Comparison of ENCODE assay signal across 9 mouse cellular contexts in the genomic region with DNA sequence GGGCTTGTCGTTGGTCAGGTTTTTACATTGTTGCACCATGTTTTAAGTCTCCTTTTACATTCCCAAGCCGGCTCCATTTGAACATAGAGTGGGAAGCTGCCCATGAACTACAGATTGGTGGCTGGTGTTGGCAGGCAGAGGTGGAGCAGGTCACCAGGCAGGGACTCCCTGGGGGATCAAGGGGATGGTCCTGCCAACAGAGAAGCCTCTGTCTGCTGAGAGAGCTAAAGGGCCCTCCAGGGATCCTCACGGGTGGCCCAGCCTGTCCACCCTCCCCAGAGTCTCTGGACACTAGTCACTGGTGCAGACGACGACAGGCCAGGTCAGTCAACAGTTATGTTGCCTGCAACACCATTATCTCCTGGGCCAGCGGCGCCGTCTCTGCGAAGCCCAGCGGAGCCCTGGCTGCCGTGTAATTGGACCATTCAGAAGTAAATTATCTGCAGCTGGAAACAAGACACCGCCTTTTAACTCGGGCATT.
A peak's percentile ranks its signal among the peaks of the same experiment; 100 is the strongest.
DNase-seq lines count a peak whose midpoint lies in the region; ATAC-seq lines count a peak whose summit lies in the region.
"Had no signal": no experiment of that assay in that cellular context is flagged by ENCODE, and none has a peak within 500 bp of the region (broad histone marks: within the 10 kb centered on the region; RNA-seq: fewer than 3 reads in every experiment).

No protein-coding gene starts in this region.

- H3K9ac ChIP-seq in kidney, embryonic 16.5 days (replicated peaks; ENCODE audit: low read length): no peak overlapping the region
- H3K9ac ChIP-seq in embryonic facial prominence, embryonic 12.5 days: no peak overlapping the region
- H3K9ac ChIP-seq in neural tube, embryonic 15.5 days (replicated peaks): no peak overlapping the region
- H3K9ac ChIP-seq: lung, embryonic 15.5 days had no signal

- 15% methylated on average over 13 of the region's 13 CpGs for WGBS in kidney, embryonic 16.5 days
- 3% methylated on average over 13 of the region's 13 CpGs for WGBS in embryonic facial prominence, embryonic 12.5 days
- 7% methylated on average over 13 of the region's 13 CpGs for WGBS in neural tube, embryonic 15.5 days

- peaks cover 14% of the 10 kb centered on the region for H3K4me1 ChIP-seq in kidney, embryonic 16.5 days (ENCODE audit: insufficient read depth, low read length)
- H3K4me1 ChIP-seq in embryonic facial prominence, embryonic 12.5 days: peaks cover 37% of the 10 kb centered on the region
- peaks cover 28% of the 10 kb centered on the region for H3K4me1 ChIP-seq in neural tube, embryonic 15.5 days

- H3K36me3 ChIP-seq in kidney, embryonic 16.5 days (ENCODE audit: insufficient read depth, low read length): no peaks in the 10 kb centered on the region
- no peaks in the 10 kb centered on the region for H3K36me3 ChIP-seq in embryonic facial prominence, embryonic 12.5 days
- no peaks in the 10 kb centered on the region for H3K36me3 ChIP-seq in neural tube, embryonic 15.5 days
- H3K36me3 ChIP-seq: lung, embryonic 15.5 days had no signal

- no peak for ATAC-seq in kidney, embryonic 16.5 days (ENCODE audit: low FRiP score, low TSS enrichment)
- peak; percentile 37; the same call in 1 of the 2 replicates for ATAC-seq in embryonic facial prominence, embryonic 12.5 days (ENCODE audit: insufficient number of reproducible peaks, insufficient read depth, low FRiP score, low TSS enrichment)
- ATAC-seq in neural tube, embryonic 15.5 days (ENCODE audit: low FRiP score): no peak

- no peak overlapping the region for H3K27ac ChIP-seq in kidney, embryonic 16.5 days (ENCODE audit: low read length)
- no peak overlapping the region for H3K27ac ChIP-seq in embryonic facial prominence, embryonic 12.5 days
- H3K27ac ChIP-seq in neural tube, embryonic 15.5 days (replicated peaks): no peak overlapping the region
- H3K27ac ChIP-seq: lung, embryonic 15.5 days had no signal

- H3K27me3 ChIP-seq in kidney, embryonic 16.5 days (ENCODE audit: insufficient read depth, low read length): peaks cover 48% of the 10 kb centered on the region
- peaks cover 3% of the 10 kb centered on the region; the same call in 1 of the 2 replicates for H3K27me3 ChIP-seq in embryonic facial prominence, embryonic 12.5 days
- H3K27me3 ChIP-seq in neural tube, embryonic 15.5 days (replicated peaks): peaks cover 31% of the 10 kb centered on the region
- H3K27me3 ChIP-seq: lung, embryonic 15.5 days had no signal

- H3K9me3 ChIP-seq in kidney, embryonic 16.5 days (ENCODE audit: low read length): no peaks in the 10 kb centered on the region
- H3K9me3 ChIP-seq in embryonic facial prominence, embryonic 12.5 days: no peaks in the 10 kb centered on the region
- no peaks in the 10 kb centered on the region for H3K9me3 ChIP-seq in neural tube, embryonic 15.5 days (replicated peaks)
- H3K9me3 ChIP-seq: lung, embryonic 15.5 days had no signal

- DNase-seq in kidney, adult 8-10 months: no peak
- peak; percentile 28 for DNase-seq in hindlimb bud, embryonic 11.5 days (ENCODE audit: extremely low spot score, low read depth, low spot score)
- DNase-seq in lung, postnatal 4 days: no peak
- DNase-seq in lung, adult 18-20 months: no peak
- DNase-seq: kidney, adult 9 months had no signal

- no peak overlapping the region for H3K4me3 ChIP-seq in kidney, embryonic 16.5 days (ENCODE audit: low read length)
- no peak overlapping the region for H3K4me3 ChIP-seq in embryonic facial prominence, embryonic 12.5 days
- H3K4me3 ChIP-seq in neural tube, embryonic 15.5 days (replicated peaks): no peak overlapping the region
- H3K4me3 ChIP-seq: lung, embryonic 15.5 days had no signal

- H3K4me2 ChIP-seq in kidney, embryonic 16.5 days (replicated peaks; ENCODE audit: low read depth, low read length): peak overlapping the region; percentile 31
- peak overlapping the region; percentile 40 for H3K4me2 ChIP-seq in embryonic facial prominence, embryonic 12.5 days (replicated peaks)
- peak overlapping the region; percentile 27 for H3K4me2 ChIP-seq in neural tube, embryonic 15.5 days
- H3K4me2 ChIP-seq: lung, embryonic 15.5 days had no signal
